Mouse (Mus musculus) liver, postnatal 0 days (tissue): Measurements from ENCODE around the gene Nfkbie. TPM values are rescaled to one million over a fixed set of nuclear protein-coding genes. Genes with fewer than 3 reads are reported as not detected.
A peak's percentile ranks its signal among the peaks of the same experiment; 100 is the strongest.

Experiments used
- ATAC-seq: fragments of 200-750 bp; cut with Nextera tagmentation; 2 replicates; pipeline ENCODE4 v1.8.0; 2017; ENCODE audit warnings: mild to moderate bottlenecking, moderate library complexity
- DNase-seq: peaks from one replicate; pipeline ENCODE4 v3.0.0-alpha.2; 2016
- H3K27ac ChIP-seq: fragments of 300-500 bp; sonication (generic); 2 replicates; pipeline ENCODE4 v1.5.1; 2014; ENCODE audit warnings: antibody characterized with exemption, moderate library complexity, mild to moderate bottlenecking, low read depth
- H3K27me3 ChIP-seq: fragments of 300-500 bp; sonication (generic); 2 replicates; pipeline ENCODE4 v1.6.1; 2014; ENCODE audit warnings: low read length, control low read depth, mixed read lengths; ENCODE audit not compliant: insufficient read depth
- H3K36me3 ChIP-seq: fragments of 300-500 bp; sonication (generic); replicated peaks from 2 replicates; pipeline ENCODE4 v1.6.1; 2014; ENCODE audit warnings: mild to moderate bottlenecking, control low read depth, low read length, moderate library complexity, mixed read lengths; ENCODE audit not compliant: insufficient read depth
- H3K4me1 ChIP-seq: fragments of 300-500 bp; sonication (generic); 2 replicates; pipeline ENCODE4 v1.6.1; 2014; ENCODE audit warnings: antibody characterized with exemption, mild to moderate bottlenecking, control low read depth; ENCODE audit not compliant: insufficient read depth
- H3K4me2 ChIP-seq: fragments of 300-500 bp; sonication (generic); 2 replicates; pipeline ENCODE4 v1.6.1; 2014; ENCODE audit warnings: low read depth, mild to moderate bottlenecking, low read length, moderate library complexity, mixed read lengths
- H3K4me3 ChIP-seq: fragments of 300-500 bp; sonication (generic); 2 replicates; pipeline ENCODE4 v1.5.1; 2014; ENCODE audit warnings: low read depth, low read length
- H3K9ac ChIP-seq: fragments of 300-500 bp; sonication (generic); replicated peaks from 2 replicates; pipeline ENCODE4 v1.6.1; 2014; ENCODE audit warnings: mild to moderate bottlenecking, moderate library complexity
- H3K9me3 ChIP-seq: fragments of 300-500 bp; sonication (generic); 2 replicates; pipeline ENCODE4 v1.6.1; 2016; ENCODE audit warnings: mild to moderate bottlenecking, control low read depth, low read length, mixed read lengths
- CTCF ChIP-seq: sonication (generic); IDR thresholded peaks from 2 replicates; pipeline ENCODE4 v1.5.1; 2016; ENCODE audit warnings: antibody characterized with exemption, low read depth
- EP300 ChIP-seq: IDR thresholded peaks from 2 replicates; pipeline ENCODE4 v1.6.1; 2016; ENCODE audit warnings: antibody characterized with exemption, low read depth, mild to moderate bottlenecking
- WGBS: fragments of 180-500 bp; shearing (Covaris S2); extraction: QIAGEN DNeasy Blood & Tissue Kit; methylation state at CpG from one replicate; pipeline ENCODE4 v1.1.7; 2014; ENCODE audit not compliant: insufficient replicate concordance; 5-methylcytosine and 5-hydroxymethylcytosine counted together
- polyA plus RNA-seq: library from polyadenylated mRNA; unstranded; fragments of >200 nt; fragmentation: Nextera tagmentation; extraction: Ambion mirVana; gene quantifications from 2 replicates; pipeline ENCODE4 v1.2.1, GENCODE M21; 2015

The Nfkbie gene
- polyA plus RNA-seq, 1 experiment from 2014 or later: 2.8 TPM

DNA sequence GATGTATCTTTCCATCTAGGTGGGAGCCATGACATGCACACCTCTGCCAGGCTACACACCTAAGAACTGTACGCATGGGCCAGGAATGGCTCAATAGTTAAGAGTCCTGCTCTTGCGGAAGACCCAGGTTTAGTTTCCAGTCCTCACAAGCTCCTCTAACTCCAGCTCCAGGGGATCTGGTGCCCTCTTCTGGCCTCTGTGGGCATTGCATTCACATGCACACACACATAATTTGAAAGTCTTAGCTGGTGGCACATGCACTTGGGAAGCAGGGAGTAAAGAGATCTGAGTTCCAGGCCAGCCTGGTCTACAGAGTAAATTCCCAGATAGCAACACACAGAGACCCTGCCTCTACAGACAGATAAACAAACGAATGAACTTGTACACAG, 30.9 kb downstream of the Nfkbie start:
- WGBS: 91% methylated on average over 3 of the region's 3 CpGs
- Histone ChIP-seq H3K27ac (peak overlapping the region; percentile 74; the same call in 1 of the 2 replicates), H3K4me3 (no peak overlapping the region), H3K27me3 (no peaks in the 10 kb centered on the region), H3K4me1 (peaks cover 52% of the 10 kb centered on the region), H3K36me3 (peaks cover 57% of the 10 kb centered on the region), H3K4me2 (no peak overlapping the region), H3K9ac (no peak overlapping the region), H3K9me3 (no peaks in the 10 kb centered on the region)
- no peak for ATAC-seq
- TF ChIP-seq EP300: no peak
- TF ChIP-seq CTCF: peak; percentile 77
- peak; percentile 65 for DNase-seq

DNA sequence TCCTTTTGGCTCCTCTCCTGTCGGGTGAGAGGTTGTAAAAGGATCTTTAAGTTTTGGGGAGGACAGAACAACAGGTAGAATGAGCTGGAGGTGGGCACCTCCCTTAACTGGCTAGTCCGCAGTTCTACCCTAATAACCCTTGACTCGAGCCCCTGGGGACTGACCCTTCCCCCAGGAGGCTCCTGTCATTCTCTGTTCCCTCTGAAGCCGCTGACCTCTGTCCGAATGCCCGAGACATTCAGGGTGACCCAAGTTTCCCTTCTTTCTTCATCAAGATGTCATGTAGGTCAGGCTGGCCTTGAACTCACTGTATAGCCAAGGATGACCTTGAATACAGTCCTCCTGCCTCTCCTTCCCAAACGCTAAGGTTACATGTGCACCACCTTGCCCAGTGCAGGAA, 32.9 kb downstream of the Nfkbie start:
- H3K9ac ChIP-seq: no peak overlapping the region
- no peaks in the 10 kb centered on the region for H3K9me3 ChIP-seq
- H3K4me1 ChIP-seq: peaks cover 57% of the 10 kb centered on the region
- TF ChIP-seq EP300: no peak
- TF ChIP-seq CTCF: no peak
- H3K4me3 ChIP-seq: no peak overlapping the region
- no peak overlapping the region for H3K4me2 ChIP-seq
- no peaks in the 10 kb centered on the region for H3K27me3 ChIP-seq
- no peak for DNase-seq
- ATAC-seq: no peak
- H3K36me3 ChIP-seq: peaks cover 61% of the 10 kb centered on the region
- H3K27ac ChIP-seq: no peak overlapping the region
- WGBS: 90% methylated on average over 7 of the region's 7 CpGs

- TF ChIP-seq CTCF (no peak), EP300 (no peak)
- Histone ChIP-seq H3K27me3 (no peaks in the 10 kb centered on the region), H3K4me2 (no peak overlapping the region), H3K27ac (no peak overlapping the region), H3K9me3 (no peaks in the 10 kb centered on the region), H3K4me1 (peaks cover 55% of the 10 kb centered on the region), H3K36me3 (peaks cover 61% of the 10 kb centered on the region), H3K9ac (no peak overlapping the region), H3K4me3 (no peak overlapping the region)
- no peak for DNase-seq
- 97% methylated on average over 7 of the region's 7 CpGs for whole genome bisulfite sequencing
- no peak for ATAC-seq
Observed at GRCm38 (mm10) chr17:45589236-45589635, 33.7 kb downstream of the Nfkbie start.

- H3K27me3 ChIP-seq: no peaks in the 10 kb centered on the region
- no peak for DNase-seq
- H3K36me3 ChIP-seq: peaks cover 61% of the 10 kb centered on the region
- H3K9me3 ChIP-seq: no peaks in the 10 kb centered on the region
- TF ChIP-seq CTCF (no peak), EP300 (no peak)
- H3K27ac ChIP-seq: no peak overlapping the region
- H3K4me3 ChIP-seq: no peak overlapping the region
- no peak overlapping the region for H3K4me2 ChIP-seq
- peaks cover 55% of the 10 kb centered on the region for H3K4me1 ChIP-seq
- no peak overlapping the region for H3K9ac ChIP-seq
- peak; percentile 28 for ATAC-seq
- 79% methylated on average over 8 of the region's 8 CpGs for WGBS
Observed at GRCm38 (mm10) chr17:45589844-45590243, 34.3 kb downstream of the Nfkbie start.

DNA sequence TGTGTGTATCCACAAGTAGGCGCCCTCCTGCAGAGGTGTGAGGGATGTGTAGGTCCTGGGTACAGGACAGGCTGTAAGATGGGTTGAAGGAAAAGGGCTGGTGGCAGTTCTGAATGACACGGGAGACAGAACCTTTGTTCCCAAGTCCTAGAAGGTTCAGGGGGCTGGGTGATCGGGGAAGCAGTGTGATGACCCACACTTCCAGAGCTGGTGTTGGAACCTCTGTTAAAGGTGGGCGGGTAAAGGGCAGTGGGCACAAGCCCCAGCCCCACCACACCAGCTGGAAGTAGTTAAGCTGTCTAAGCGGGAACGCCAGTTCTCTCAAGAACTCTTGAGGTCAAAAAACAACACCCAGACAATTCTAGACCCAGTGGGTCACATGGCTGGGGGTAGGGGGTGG, 34.9 kb downstream of the Nfkbie start:
- ATAC-seq (no peak), DNase-seq (no peak)
- Histone ChIP-seq H3K36me3 (peaks cover 57% of the 10 kb centered on the region), H3K27ac (no peak overlapping the region), H3K4me3 (no peak overlapping the region), H3K27me3 (no peaks in the 10 kb centered on the region), H3K4me1 (peaks cover 53% of the 10 kb centered on the region), H3K4me2 (no peak overlapping the region), H3K9ac (no peak overlapping the region), H3K9me3 (no peaks in the 10 kb centered on the region)
- 86% methylated on average over 6 of the region's 6 CpGs for WGBS
- TF ChIP-seq CTCF (no peak), EP300 (no peak)

- Histone ChIP-seq H3K4me3 (peak overlapping the region; percentile 75), H3K9ac (peak overlapping the region; percentile 80), H3K4me2 (peak overlapping the region; percentile 96), H3K4me1 (peaks cover 63% of the 10 kb centered on the region), H3K9me3 (no peaks in the 10 kb centered on the region), H3K27me3 (no peaks in the 10 kb centered on the region), H3K36me3 (peaks cover 44% of the 10 kb centered on the region), H3K27ac (peak overlapping the region; percentile 77)
- WGBS: 56% methylated on average over 16 of the region's 16 CpGs
- TF ChIP-seq CTCF: no peak
- TF ChIP-seq EP300: no peak
- ATAC-seq (no peak), DNase-seq (no peak)
Observed at GRCm38 (mm10) chr17:45591701-45592605, 36.5 kb downstream of the Nfkbie start.
